Mouse (Mus musculus) urinary bladder, postnatal 36 days (tissue): ENCODE data around the gene Usp32.

ENCODE experiments used
- DNase-seq, 2 experiments: peaks; one replicate each; pipeline ENCODE4 v3.0.0; 2022; ENCODE audit warnings: low spot score in 2 of 2, mixed read lengths in 1 of 2

The Usp32 gene

GRCm38 (mm10) chr11:85123267-85123992, 16.5 kb downstream of the Usp32 start:
- DNase-seq, result no peak

GRCm38 (mm10) chr11:85122073-85122472, 17.9 kb downstream of the Usp32 start:
- no peak for DNase-seq

- DNase-seq, result no peak
These were observed 22.8 kb downstream of the Usp32 start for GRCm38 (mm10) chr11:85117160-85117559.

GRCm38 (mm10) chr11:85116084-85116844, 23.7 kb downstream of the Usp32 start:
- DNase-seq, result no peak

- DNase-seq, result no peak
These were observed 30.0 kb downstream of the Usp32 start for GRCm38 (mm10) chr11:85109957-85110356.

- DNase-seq, result no peak
These were observed 32.7 kb downstream of the Usp32 start for GRCm38 (mm10) chr11:85107217-85107616.

GRCm38 (mm10) chr11:85105836-85106235, 34.1 kb downstream of the Usp32 start:
- DNase-seq, result no peak

- DNase-seq, result no peak
These were observed 36.2 kb downstream of the Usp32 start for GRCm38 (mm10) chr11:85103763-85104162.

- no peak for DNase-seq
These were observed 44.8 kb downstream of the Usp32 start for GRCm38 (mm10) chr11:85095116-85095515.

- no peak for DNase-seq
These were observed 53.7 kb downstream of the Usp32 start for GRCm38 (mm10) chr11:85086253-85086652.

GRCm38 (mm10) chr11:85067871-85068270, 72.1 kb downstream of the Usp32 start:
- no peak for DNase-seq

GRCm38 (mm10) chr11:85058562-85058961, 81.4 kb downstream of the Usp32 start:
- no peak for DNase-seq

- DNase-seq, result no peak
These were observed 82.4 kb downstream of the Usp32 start for GRCm38 (mm10) chr11:85057544-85057943.

GRCm38 (mm10) chr11:85056901-85057300, 83.1 kb downstream of the Usp32 start:
- DNase-seq, result no peak

- no peak for DNase-seq
These were observed 84.4 kb downstream of the Usp32 start for GRCm38 (mm10) chr11:85055561-85055960.

- no peak for DNase-seq
These were observed 100.7 kb downstream of the Usp32 start for GRCm38 (mm10) chr11:85039256-85039655.

- DNase-seq, result no peak
These were observed 126.8 kb downstream of the Usp32 start for GRCm38 (mm10) chr11:85013121-85013520.

- DNase-seq, result no peak
These were observed 136.4 kb downstream of the Usp32 start for GRCm38 (mm10) chr11:85003566-85003965.

- no peak for DNase-seq
These were observed 144.7 kb downstream of the Usp32 start for GRCm38 (mm10) chr11:84995241-84995640.

- DNase-seq, result no peak
These were observed 147.0 kb downstream of the Usp32 start for GRCm38 (mm10) chr11:84992996-84993395.

- DNase-seq, result no peak
These were observed 151.5 kb downstream of the Usp32 start for GRCm38 (mm10) chr11:84988341-84988919.

GRCm38 (mm10) chr11:84985421-84985820, 154.5 kb downstream of the Usp32 start:
- DNase-seq, result no peak

GRCm38 (mm10) chr11:84980697-84981096, 159.3 kb downstream of the Usp32 start:
- no peak for DNase-seq
